Mouse (Mus musculus) hindbrain, embryonic 13.5 days (tissue): Measurements from ENCODE around the gene Sart3. TPM values are rescaled to one million over a fixed set of nuclear protein-coding genes. Genes with fewer than 3 reads are reported as not detected.
A peak's percentile ranks its signal among the peaks of the same experiment; 100 is the strongest.

ENCODE experiments used
- ATAC-seq: fragments of 200-750 bp; cut with Nextera tagmentation; 2 replicates; pipeline ENCODE4 v1.8.0; 2017; ENCODE audit warnings: moderate TSS enrichment; ENCODE audit not compliant: low FRiP score
- H3K27ac ChIP-seq: fragments of 300-500 bp; sonication (generic); 2 replicates; pipeline ENCODE4 v1.5.1; 2015; ENCODE audit warnings: inconsistent platforms, mild to moderate bottlenecking, moderate library complexity
- H3K27me3 ChIP-seq: fragments of 300-500 bp; sonication (generic); 2 replicates; pipeline ENCODE4 v1.6.1; 2015; ENCODE audit warnings: mild to moderate bottlenecking, inconsistent platforms
- H3K36me3 ChIP-seq: fragments of 300-500 bp; sonication (generic); 2 replicates; pipeline ENCODE4 v1.6.1; 2015; ENCODE audit warnings: mild to moderate bottlenecking, inconsistent platforms
- H3K4me1 ChIP-seq: fragments of 300-500 bp; sonication (generic); replicated peaks from 2 replicates; pipeline ENCODE4 v1.6.1; 2015; ENCODE audit warnings: inconsistent platforms
- H3K4me2 ChIP-seq: fragments of 300-500 bp; sonication (generic); 2 replicates; pipeline ENCODE4 v1.6.1; 2015; ENCODE audit warnings: inconsistent platforms, mild to moderate bottlenecking, moderate library complexity
- H3K4me3 ChIP-seq: fragments of 300-500 bp; sonication (generic); 2 replicates; pipeline ENCODE4 v1.5.1; 2015; ENCODE audit warnings: mild to moderate bottlenecking, inconsistent platforms
- H3K9ac ChIP-seq: fragments of 300-500 bp; sonication (generic); 2 replicates; pipeline ENCODE4 v1.6.1; 2015; ENCODE audit warnings: mild to moderate bottlenecking, inconsistent platforms
- H3K9me3 ChIP-seq: fragments of 300-500 bp; sonication (generic); 2 replicates; pipeline ENCODE4 v1.6.1; 2016; ENCODE audit warnings: inconsistent platforms
- WGBS: fragments of 180-500 bp; shearing (Covaris S2); methylation state at CpG from one replicate; pipeline ENCODE4 v1.1.7; 2015; 5-methylcytosine and 5-hydroxymethylcytosine counted together
- polyA plus RNA-seq: library from polyadenylated mRNA; unstranded; fragments of >200 nt; fragmentation: Nextera tagmentation; extraction: Ambion mirVana; gene quantifications from 2 replicates; pipeline ENCODE4 v1.2.1, GENCODE M21; 2015

Sart3 gene
- polyA plus RNA-seq, 1 experiment from 2014 or later = 44.0 TPM

DNA sequence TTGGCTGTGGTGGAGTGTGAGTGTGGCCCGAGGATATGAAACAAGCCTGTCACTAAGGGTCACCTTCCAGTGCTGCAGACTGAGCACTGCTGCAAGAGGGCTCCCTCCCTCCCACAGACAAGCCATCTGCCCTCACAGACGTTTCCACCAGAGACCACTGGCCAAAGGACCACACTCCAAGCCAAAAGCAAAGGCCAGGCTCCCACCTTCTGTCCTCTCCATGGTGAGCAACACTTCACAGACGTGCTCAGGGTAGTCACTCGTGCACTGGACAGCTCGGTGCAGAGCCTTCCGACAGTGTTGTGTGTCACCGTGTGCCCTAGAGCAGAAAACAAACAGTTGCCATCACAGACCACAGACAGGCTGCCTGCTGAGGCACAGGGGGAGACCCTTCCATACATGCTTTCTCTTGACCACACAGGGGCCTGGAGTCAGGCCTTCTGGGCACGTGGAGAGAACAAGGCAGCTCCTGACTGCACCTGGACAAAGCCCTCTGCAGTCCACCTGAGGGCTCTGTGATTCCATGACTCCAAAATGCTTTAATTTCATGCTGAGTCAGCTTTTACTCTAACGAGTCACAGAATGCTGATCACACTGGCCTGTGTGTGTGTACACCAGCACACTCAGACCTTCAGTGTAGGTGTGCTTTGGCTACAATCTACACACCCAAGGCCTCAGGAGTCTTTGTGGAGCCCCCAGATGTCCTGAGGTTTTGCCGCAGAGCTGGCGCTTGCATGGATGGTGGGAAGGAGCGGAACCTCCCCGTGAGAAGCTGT is 23.6 kb downstream of the Sart3 start:
- peaks cover 99% of the 10 kb centered on the region for H3K36me3 ChIP-seq
- H3K4me1 ChIP-seq = no peaks in the 10 kb centered on the region
- no peak overlapping the region for H3K4me2 ChIP-seq
- no peak for ATAC-seq
- H3K27ac ChIP-seq = no peak overlapping the region
- WGBS = 93% methylated on average over 13 of the region's 13 CpGs
- no peaks in the 10 kb centered on the region; the same call in 1 of the 2 replicates for H3K9me3 ChIP-seq
- no peaks in the 10 kb centered on the region for H3K27me3 ChIP-seq
- no peak overlapping the region for H3K9ac ChIP-seq
- H3K4me3 ChIP-seq = no peak overlapping the region

DNA sequence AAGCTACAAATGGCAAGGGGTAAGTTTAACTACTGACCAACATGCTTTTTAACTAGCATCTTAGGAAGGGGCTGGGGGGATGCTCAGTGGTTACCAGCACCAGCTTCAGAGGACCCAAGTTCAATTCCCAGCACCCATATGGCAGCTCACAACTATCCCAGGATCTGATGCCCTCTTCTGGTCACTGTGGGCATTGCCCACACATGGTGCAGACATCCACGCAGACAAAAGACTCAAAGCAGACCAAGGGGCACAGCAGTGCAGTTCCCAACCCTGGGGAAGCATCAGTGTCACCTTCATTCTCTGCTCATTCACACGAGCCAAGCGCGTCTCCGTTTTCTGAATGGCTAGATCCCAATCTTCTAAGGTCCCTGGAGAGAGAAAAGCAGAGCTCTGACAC is 24.7 kb downstream of the Sart3 start:
- H3K4me1 ChIP-seq = no peaks in the 10 kb centered on the region
- H3K9ac ChIP-seq = no peak overlapping the region
- H3K27me3 ChIP-seq = no peaks in the 10 kb centered on the region
- H3K27ac ChIP-seq = no peak overlapping the region
- H3K36me3 ChIP-seq = peaks cover 99% of the 10 kb centered on the region
- ATAC-seq = no peak
- WGBS = 98% methylated on average over 5 of the region's 5 CpGs
- H3K4me3 ChIP-seq = no peak overlapping the region
- no peaks in the 10 kb centered on the region; the same call in 1 of the 2 replicates for H3K9me3 ChIP-seq
- no peak overlapping the region for H3K4me2 ChIP-seq

DNA sequence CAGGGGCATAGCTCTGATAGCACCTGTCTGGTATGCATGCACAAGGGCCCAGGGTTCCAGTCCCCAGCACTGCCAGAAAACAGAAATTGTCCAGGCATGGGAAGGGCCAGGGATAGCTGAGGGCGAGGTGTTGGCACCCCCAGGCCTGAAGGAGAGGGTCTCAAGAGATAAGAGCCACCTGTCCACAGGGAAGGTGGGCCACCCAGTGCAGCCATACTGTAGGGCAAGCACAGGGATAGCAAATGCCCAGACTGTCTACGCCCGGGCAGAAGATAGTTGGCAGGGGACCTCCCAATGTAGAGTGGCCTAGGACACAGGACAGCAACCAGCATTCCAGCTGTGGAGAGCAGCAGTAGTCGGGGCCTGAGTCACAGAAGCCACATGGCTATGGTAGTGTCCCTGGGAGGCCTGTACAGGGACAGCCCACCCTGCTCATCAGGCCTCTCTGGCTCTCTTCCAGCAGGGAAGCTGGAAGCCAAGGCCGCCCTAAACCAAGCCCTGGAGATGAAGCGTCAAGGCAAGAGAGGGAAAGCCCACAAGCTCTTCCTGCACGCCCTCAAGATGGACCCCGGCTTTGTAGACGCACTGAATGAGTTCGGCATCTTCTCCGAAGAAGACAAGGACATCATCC is 34.6 kb downstream of the Sart3 start:
- H3K4me3 ChIP-seq = no peak overlapping the region
- H3K9me3 ChIP-seq = no peaks in the 10 kb centered on the region
- ATAC-seq = no peak
- peaks cover 25% of the 10 kb centered on the region for H3K4me1 ChIP-seq
- no peak overlapping the region for H3K27ac ChIP-seq
- H3K27me3 ChIP-seq = no peaks in the 10 kb centered on the region
- no peak overlapping the region for H3K9ac ChIP-seq
- WGBS = 90% methylated on average over 11 of the region's 11 CpGs
- no peak overlapping the region for H3K4me2 ChIP-seq
- peaks cover 51% of the 10 kb centered on the region for H3K36me3 ChIP-seq

DNA sequence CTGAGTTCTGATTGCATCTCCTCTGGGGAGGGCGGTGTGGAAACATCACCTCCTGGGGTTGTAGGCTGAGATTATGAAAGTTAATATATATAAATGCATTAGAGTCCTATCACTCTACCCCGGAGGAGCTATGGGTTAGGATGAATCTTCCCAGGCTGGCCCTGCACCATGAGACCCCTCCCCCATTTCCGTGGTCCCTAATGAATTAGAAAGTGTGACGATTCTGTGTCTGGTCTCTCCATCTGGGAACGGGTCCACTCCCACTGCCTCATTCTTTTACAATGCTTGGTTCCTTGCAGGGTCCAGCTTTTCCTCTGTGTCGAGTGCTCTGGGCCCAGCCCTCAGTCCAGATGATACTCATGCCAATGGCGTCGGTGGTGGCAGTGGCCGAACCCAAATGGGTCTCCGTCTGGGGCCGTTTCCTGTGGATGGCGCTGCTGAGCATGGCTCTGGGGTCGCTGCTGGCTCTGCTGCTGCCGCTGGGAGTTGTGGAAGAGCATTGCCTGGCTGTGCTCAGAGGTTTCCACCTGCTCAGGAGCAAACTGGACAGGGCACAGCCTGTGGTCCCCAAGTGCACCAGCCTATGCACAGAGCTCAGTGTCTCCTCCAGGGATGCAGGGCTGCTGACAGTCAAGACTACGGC is 35.7 kb downstream of the Sart3 start:
- WGBS = 41% methylated on average over 15 of the region's 15 CpGs
- H3K27ac ChIP-seq = peak overlapping the region; percentile 97
- peak overlapping the region; percentile 63 for H3K4me3 ChIP-seq
- peak overlapping the region; percentile 78 for H3K4me2 ChIP-seq
- peak overlapping the region; percentile 76 for H3K9ac ChIP-seq
- ATAC-seq = no peak
- peaks cover 25% of the 10 kb centered on the region for H3K4me1 ChIP-seq
- H3K36me3 ChIP-seq = peaks cover 40% of the 10 kb centered on the region
- no peaks in the 10 kb centered on the region for H3K9me3 ChIP-seq
- no peaks in the 10 kb centered on the region for H3K27me3 ChIP-seq

DNA sequence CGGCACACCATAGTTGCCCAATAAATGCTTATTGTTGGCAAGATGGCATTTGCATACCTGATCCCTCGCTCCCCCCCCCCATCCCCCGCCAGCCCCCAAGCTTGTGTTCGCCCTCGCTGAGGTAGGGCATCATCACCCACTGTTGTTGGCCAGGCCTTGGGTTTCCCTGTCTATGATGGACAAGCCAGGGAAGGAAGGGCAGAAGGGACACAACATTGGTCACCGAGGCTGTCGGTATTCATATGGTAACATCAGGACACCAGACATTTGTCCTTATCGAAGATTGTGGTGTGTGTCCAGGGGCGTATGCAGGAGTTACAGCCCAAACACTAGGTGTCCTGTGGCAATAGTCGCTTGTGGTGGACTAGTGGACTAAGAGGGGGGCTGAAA is 36.2 kb downstream of the Sart3 start:
- peaks cover 35% of the 10 kb centered on the region for H3K36me3 ChIP-seq
- H3K4me1 ChIP-seq = peaks cover 25% of the 10 kb centered on the region
- no peaks in the 10 kb centered on the region for H3K27me3 ChIP-seq
- H3K9ac ChIP-seq = peak overlapping the region; percentile 76
- 3% methylated on average over 10 of the region's 10 CpGs for WGBS
- H3K9me3 ChIP-seq = no peaks in the 10 kb centered on the region
- peak overlapping the region; percentile 78 for H3K4me2 ChIP-seq
- H3K27ac ChIP-seq = peak overlapping the region; percentile 97
- H3K4me3 ChIP-seq = peak overlapping the region; percentile 63
- ATAC-seq = no peak

DNA sequence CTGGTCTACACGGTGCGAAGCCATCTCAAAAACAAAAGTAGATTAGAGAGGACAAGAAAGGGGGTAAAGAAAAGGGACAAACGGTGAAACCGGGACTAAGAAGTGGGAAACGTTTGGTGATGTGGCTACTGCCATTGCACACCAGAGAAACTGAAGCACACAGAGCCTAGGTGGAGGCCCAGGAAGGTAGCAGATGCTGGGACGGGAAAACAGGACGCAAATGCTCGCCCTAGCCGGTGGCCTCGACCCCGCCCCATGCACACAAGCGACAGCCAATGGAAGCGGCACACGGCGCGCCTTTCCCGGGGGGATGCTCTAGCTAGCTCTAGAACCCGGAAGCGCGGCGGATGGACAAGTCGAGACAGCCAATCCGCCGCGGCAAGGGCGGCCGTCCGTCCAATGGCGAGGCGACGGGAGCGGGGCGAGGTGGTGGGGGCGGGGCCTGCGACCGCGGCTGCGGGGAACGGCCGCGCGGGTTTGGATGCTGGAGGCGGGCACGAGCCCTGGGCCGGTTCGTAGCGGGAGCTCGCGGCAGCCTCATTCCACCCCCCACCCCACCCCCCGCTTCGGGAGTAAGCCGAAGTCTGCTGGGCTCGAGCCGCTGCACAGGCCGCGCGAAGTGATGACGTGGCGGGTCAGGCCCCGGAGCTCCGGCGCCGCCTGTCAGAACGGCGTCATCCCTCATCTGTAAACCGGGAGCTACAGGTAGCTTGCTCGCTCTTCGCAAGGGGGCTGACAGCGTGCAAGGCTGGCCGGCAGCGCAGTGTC is 36.8 kb downstream of the Sart3 start, which contains the start of gene Ficd:
TSS of gene Ficd (plus strand) at position 459 of the 768 bp plus-strand sequence.
- WGBS = under 1% methylated on average over 70 of the region's 71 CpGs
- H3K4me3 ChIP-seq = peak within 1 kb of the TSS; percentile 63
- H3K9me3 ChIP-seq = no peaks in the 10 kb centered on the region
- H3K27me3 ChIP-seq = no peaks in the 10 kb centered on the region
- ATAC-seq = peak; percentile 97
- peak within 1 kb of the TSS; percentile 97 for H3K27ac ChIP-seq
- H3K4me2 ChIP-seq = peak within 1 kb of the TSS; percentile 78
- H3K9ac ChIP-seq = peak within 1 kb of the TSS; percentile 76
- H3K4me1 ChIP-seq = peaks cover 28% of the 10 kb centered on the region
- H3K36me3 ChIP-seq = peaks cover 29% of the 10 kb centered on the region

DNA sequence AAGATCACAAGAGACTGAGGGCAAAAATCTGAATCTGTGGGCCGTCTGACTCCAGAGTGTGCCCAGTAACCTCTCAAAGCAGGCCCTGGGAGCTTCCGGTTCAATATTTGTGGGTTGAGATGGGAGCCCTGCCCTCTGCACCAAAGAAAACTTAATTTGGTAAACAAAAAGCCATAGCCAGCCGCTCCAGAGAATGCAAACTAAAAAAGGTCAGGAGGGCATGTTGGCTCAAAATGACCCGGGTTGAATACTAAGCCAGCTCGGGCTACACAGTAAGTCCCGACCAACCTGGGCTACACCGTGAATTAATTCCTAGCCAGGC is 37.3 kb downstream of the Sart3 start:
- H3K27me3 ChIP-seq = no peaks in the 10 kb centered on the region
- H3K27ac ChIP-seq = peak overlapping the region; percentile 97
- H3K4me3 ChIP-seq = peak overlapping the region; percentile 63
- H3K9me3 ChIP-seq = no peaks in the 10 kb centered on the region
- peak overlapping the region; percentile 78 for H3K4me2 ChIP-seq
- H3K9ac ChIP-seq = peak overlapping the region; percentile 73
- peaks cover 34% of the 10 kb centered on the region for H3K4me1 ChIP-seq
- no peak for ATAC-seq
- H3K36me3 ChIP-seq = peaks cover 24% of the 10 kb centered on the region
- WGBS = 25% methylated on average over 7 of the region's 7 CpGs

DNA sequence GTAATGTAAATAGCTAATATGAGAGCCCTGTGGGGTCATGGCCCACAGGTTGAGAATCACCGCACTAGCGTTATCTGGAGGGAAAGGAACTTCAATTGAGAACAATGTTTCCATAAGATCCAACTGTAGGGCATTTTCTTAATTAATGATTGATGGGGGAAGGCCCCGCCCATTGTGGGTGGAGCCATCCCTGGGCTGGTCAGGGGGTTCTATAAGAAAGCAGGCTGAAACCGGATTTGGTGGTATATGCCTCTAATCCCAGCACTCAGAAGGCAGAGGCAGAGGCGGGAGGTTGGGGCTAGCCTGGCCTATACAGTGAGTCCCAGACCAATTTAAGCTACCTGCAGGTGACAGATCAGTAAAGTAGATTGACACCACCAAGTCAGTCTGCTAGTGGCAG is 37.9 kb downstream of the Sart3 start:
- Histone ChIP-seq H3K27ac (peak overlapping the region; percentile 97), H3K4me3 (no peak overlapping the region), H3K4me1 (peaks cover 34% of the 10 kb centered on the region), H3K9me3 (no peaks in the 10 kb centered on the region), H3K4me2 (no peak overlapping the region), H3K9ac (no peak overlapping the region), H3K36me3 (peaks cover 18% of the 10 kb centered on the region), H3K27me3 (no peaks in the 10 kb centered on the region)
- no peak for ATAC-seq
- 69% methylated on average over 5 of the region's 5 CpGs for WGBS

DNA sequence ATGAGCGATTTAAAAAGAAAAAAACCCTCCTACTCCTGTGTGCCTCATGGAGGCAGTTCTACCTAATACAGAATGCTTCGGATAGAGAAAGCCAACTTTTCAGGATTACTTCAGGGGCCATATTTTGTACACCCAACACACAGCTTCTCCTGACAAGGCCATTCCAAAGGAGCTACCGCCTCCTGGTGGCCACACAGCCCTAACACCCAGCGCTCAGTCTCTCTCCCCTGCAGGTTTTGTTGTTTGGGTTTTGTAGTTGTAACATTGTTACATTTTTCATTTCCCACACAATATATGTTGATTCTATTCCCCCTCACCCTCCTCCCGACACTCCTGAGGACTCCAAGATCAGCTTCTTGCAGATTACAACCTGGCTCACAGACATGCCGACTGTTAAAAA is 40.1 kb downstream of the Sart3 start:
- no peaks in the 10 kb centered on the region for H3K9me3 ChIP-seq
- no peak for ATAC-seq

DNA sequence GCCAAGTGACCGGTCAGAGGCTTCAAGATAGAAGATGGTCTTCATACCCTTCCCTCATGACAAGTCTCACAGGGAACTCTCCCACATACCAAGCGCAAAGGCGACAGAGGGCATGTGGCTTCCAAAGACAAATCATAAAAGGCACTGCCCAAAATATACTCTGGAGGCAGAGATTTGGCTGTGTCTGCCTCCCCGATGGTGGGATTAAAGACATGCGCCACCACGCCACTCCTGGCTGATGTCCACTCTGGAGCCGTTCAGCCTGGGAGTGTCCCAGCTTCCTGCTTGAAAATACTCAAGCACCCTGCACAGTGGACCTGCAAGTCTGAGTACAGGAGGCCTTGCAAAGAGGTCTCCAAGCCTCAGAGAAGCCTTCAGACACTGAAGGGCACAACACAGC is 41.1 kb downstream of the Sart3 start:
- Histone ChIP-seq H3K9me3 (no peaks in the 10 kb centered on the region), H3K9ac (no peak overlapping the region), H3K4me1 (peaks cover 16% of the 10 kb centered on the region), H3K36me3 (no peaks in the 10 kb centered on the region), H3K4me2 (no peak overlapping the region), H3K27me3 (peaks cover 8% of the 10 kb centered on the region), H3K4me3 (no peak overlapping the region), H3K27ac (no peak overlapping the region)
- no peak for ATAC-seq
- WGBS = 91% methylated on average over 7 of the region's 7 CpGs

More for the DNA sequence above, 40.1 kb downstream of the Sart3 start:
- Histone ChIP-seq H3K36me3 (no peaks in the 10 kb centered on the region), H3K27ac (no peak overlapping the region), H3K4me1 (peaks cover 26% of the 10 kb centered on the region), H3K9ac (no peak overlapping the region), H3K27me3 (peaks cover 4% of the 10 kb centered on the region; the same call in 1 of the 2 replicates), H3K4me3 (no peak overlapping the region), H3K4me2 (no peak overlapping the region)
- WGBS = 32% methylated on average over 6 of the region's 6 CpGs

DNA sequence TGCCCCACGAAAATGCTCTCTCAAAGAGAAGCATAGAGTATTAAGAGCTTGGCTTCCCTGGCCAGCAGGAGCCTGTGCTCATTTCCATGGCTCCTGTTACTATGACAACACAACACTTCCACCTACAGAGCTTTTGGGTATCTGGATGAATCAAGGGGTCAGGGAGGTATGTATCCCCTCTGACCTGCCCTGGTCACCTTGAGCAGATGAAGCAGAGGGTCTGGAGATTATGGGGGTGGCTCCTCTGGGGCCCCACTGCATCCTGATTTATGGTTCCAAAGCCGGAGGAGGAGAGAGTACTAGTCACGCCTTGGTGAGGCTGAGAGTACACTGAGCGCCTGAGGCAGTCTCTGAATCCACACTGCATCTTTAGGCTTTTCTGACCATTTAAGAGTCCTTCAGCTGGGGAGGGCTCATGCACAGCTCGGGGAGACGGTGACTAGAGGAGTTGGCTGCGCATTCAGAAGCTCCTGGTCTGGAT is 41.6 kb downstream of the Sart3 start:
- Histone ChIP-seq H3K27me3 (peaks cover 8% of the 10 kb centered on the region), H3K36me3 (no peaks in the 10 kb centered on the region), H3K4me2 (no peak overlapping the region), H3K9ac (no peak overlapping the region), H3K27ac (peak overlapping the region; percentile 13; the same call in 1 of the 2 replicates), H3K4me1 (peaks cover 15% of the 10 kb centered on the region), H3K9me3 (no peaks in the 10 kb centered on the region), H3K4me3 (no peak overlapping the region)
- 61% methylated on average over 7 of the region's 7 CpGs for WGBS
- ATAC-seq = no peak

DNA sequence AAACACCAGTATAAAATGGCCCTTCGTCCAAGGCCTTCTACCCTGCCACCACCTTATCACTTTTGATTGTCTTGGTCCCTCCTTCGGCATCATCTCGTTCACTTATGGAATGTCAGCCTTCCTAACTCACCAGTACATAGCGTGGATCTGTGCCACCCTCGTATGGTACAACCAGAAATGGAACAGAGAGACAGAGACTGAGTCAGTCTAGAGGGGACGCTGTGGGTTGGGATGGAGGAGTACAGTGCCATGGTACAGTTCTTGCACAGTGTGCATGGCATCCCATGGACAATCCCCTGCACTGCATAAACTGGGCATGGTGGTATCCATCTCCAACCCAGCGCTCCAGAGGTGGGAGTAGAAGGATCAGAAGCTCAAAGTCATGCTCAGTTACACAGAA is 43.6 kb downstream of the Sart3 start:
- no peak for ATAC-seq
- Histone ChIP-seq H3K9ac (no peak overlapping the region), H3K27ac (no peak overlapping the region), H3K36me3 (no peaks in the 10 kb centered on the region), H3K4me2 (no peak overlapping the region), H3K4me1 (peaks cover 14% of the 10 kb centered on the region), H3K4me3 (no peak overlapping the region), H3K27me3 (peaks cover 8% of the 10 kb centered on the region), H3K9me3 (no peaks in the 10 kb centered on the region)
- WGBS = 90% methylated on average over 7 of the region's 7 CpGs
